Mouse (Mus musculus): ENCODE results near the gene Muc20. TPM values are rescaled to one million over a fixed set of nuclear protein-coding genes. Genes with fewer than 3 reads are reported as not detected.

The Muc20 gene
- polyA plus RNA-seq, 1 experiment from 2014 or later, result not detected

DNA sequence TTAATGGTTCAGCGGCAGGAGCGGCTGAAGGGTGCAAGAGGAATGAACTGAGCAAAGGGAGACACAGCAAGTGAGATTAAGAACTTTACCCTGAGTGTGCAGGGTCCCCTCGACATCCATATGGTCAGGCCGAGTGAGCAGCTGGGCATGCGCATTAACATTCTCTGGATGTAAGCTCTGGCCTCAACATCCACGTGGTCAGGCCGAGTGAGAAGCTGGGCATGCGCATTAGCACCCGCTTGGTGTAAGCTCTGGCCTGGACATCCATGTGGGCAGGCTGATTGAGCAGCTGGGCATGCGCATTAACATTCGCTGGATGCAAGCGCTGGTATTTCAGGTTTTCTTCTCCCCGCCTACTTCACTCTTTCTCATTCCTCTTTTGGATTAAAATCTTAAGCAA lies 12.4 kb downstream of the Muc20 start:
- H3K4me2 ChIP-seq (replicated peaks), result no peak overlapping the region
- ATAC-seq (ENCODE audit: low FRiP score, low read depth), result no peak
- no peak overlapping the region for H3K27ac ChIP-seq
- peaks cover 8% of the 10 kb centered on the region for H3K9me3 ChIP-seq
- no peaks in the 10 kb centered on the region for H3K27me3 ChIP-seq
- no peak overlapping the region for H3K9ac ChIP-seq
- no peaks in the 10 kb centered on the region for H3K4me1 ChIP-seq
- no peaks in the 10 kb centered on the region for H3K36me3 ChIP-seq
- WGBS, result 78% methylated on average over 13 of the region's 13 CpGs
- H3K4me3 ChIP-seq, result no peak overlapping the region

DNA sequence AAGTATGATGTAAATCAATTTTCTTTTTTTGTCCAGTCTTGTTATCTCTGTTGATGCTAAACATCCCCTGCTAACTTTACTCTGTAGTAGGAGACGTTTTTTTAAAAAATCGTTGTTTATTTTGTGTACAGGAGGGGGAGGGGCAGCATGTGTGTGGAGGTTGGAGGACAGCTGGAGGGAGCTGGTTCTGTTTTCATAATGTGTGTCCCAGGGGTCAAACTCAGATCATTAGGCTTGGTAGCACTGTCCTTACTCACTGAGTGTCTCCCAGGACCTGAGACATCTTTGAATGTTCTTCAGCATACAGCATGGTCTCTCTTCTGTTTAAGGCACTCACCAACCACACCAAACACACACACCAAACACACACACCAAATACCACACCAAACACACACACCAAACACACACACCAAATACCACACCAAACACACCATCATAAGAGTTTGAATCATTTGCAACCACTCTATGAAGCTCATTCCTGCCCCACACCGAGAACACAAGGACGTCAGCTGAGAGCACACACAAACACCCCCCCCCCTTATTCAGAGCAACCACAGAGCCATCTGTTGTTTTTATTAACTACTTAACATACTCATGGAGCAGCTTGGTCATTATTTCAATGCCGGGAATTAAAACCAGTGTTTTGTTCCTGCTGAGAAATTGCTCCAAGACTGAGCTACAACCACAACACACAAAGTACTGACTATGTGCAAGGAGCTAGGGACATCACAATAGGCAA lies 13.7 kb downstream of the Muc20 start:
- no peak overlapping the region for H3K4me3 ChIP-seq
- WGBS, result 39% methylated on average over 5 of the region's 5 CpGs
- no peaks in the 10 kb centered on the region for H3K4me1 ChIP-seq
- H3K4me2 ChIP-seq (replicated peaks), result no peak overlapping the region
- no peaks in the 10 kb centered on the region for H3K36me3 ChIP-seq
- ATAC-seq (ENCODE audit: low FRiP score, low read depth), result no peak
- peaks cover 3% of the 10 kb centered on the region; the same call in 1 of the 2 replicates for H3K9me3 ChIP-seq
- H3K27ac ChIP-seq, result no peak overlapping the region
- H3K9ac ChIP-seq, result no peak overlapping the region
- no peaks in the 10 kb centered on the region for H3K27me3 ChIP-seq

DNA sequence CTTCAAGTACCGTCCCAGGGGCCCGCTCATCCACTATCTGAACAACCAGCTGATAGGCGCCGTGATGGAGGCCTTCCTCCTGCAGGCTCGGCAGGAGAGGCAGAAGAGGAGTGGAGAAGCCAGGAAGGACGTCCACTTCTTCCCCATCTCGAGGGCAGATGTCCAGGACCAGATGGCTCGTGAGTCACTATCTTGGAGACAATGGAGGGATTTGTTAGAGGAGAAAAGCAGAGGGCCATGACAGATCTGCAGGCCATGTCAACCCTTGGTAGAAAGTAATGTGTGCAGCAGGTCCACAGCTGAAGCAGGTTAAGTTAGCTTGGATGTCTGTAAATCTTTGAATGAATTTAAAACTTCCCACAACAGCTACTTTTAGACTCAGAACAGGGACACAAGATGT lies 18.3 kb downstream of the Muc20 start:
- 71% methylated on average over 8 of the region's 8 CpGs for WGBS
- Histone ChIP-seq H3K9me3 (no peaks in the 10 kb centered on the region), H3K27me3 (peaks cover 3% of the 10 kb centered on the region; the same call in 1 of the 2 replicates), H3K4me2 (replicated peaks) (no peak overlapping the region), H3K4me3 (no peak overlapping the region), H3K4me1 (no peaks in the 10 kb centered on the region), H3K9ac (no peak overlapping the region), H3K36me3 (no peaks in the 10 kb centered on the region), H3K27ac (no peak overlapping the region)
- ATAC-seq (ENCODE audit: low FRiP score, low read depth), result no peak

DNA sequence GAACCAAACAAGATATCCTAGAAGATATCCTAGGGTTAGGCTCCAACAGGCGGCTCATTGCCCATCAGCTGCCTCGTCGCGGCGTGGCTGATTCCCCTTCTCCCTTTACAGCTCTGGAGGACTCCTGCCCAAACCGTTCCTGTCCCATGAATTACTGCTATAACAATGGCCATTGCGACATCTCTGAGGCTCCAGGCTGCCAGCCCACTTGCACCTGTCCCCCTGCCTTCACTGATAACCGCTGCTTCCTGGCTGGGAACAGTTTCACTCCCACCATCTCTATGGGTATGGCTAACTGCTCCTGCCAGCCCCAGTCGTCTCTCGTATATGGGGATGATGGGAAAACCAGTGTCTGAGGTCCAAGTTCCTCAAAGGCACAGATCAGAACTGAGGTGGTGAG lies 20.6 kb downstream of the Muc20 start:
- Histone ChIP-seq H3K4me2 (replicated peaks) (no peak overlapping the region), H3K4me3 (no peak overlapping the region), H3K9ac (no peak overlapping the region), H3K4me1 (no peaks in the 10 kb centered on the region), H3K27me3 (peaks cover 3% of the 10 kb centered on the region; the same call in 1 of the 2 replicates), H3K27ac (no peak overlapping the region), H3K9me3 (no peaks in the 10 kb centered on the region), H3K36me3 (no peaks in the 10 kb centered on the region)
- ATAC-seq (ENCODE audit: low FRiP score, low read depth), result no peak
- 79% methylated on average over 10 of the region's 10 CpGs for WGBS

DNA sequence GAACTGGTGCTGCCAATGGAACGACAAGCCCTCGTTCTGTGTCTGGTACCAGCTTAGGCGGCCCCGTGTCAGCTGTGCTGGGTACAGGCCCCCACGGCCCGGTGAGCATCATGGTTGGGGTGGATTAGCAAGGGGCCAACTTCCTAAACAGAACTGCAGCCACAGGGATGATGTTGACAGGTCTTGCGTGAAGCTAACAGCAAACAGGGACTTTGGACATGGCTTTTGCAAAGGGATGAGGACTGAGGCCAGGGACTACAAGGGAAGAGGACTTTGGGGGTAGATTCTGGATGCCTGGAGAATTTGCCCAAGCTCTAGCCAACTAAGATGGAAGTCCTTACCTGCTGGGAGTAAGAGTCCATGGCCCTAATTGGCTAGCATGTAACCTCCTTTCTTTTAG lies 30.3 kb downstream of the Muc20 start:
- no peak overlapping the region for H3K27ac ChIP-seq
- no peaks in the 10 kb centered on the region for H3K36me3 ChIP-seq
- no peaks in the 10 kb centered on the region for H3K27me3 ChIP-seq
- H3K4me1 ChIP-seq, result no peaks in the 10 kb centered on the region
- ATAC-seq (ENCODE audit: low FRiP score, low read depth), result no peak
- 94% methylated on average over 7 of the region's 7 CpGs for WGBS
- H3K9ac ChIP-seq, result no peak overlapping the region
- no peak overlapping the region for H3K4me2 ChIP-seq (replicated peaks)
- H3K9me3 ChIP-seq, result no peaks in the 10 kb centered on the region
- H3K4me3 ChIP-seq, result no peak overlapping the region

DNA sequence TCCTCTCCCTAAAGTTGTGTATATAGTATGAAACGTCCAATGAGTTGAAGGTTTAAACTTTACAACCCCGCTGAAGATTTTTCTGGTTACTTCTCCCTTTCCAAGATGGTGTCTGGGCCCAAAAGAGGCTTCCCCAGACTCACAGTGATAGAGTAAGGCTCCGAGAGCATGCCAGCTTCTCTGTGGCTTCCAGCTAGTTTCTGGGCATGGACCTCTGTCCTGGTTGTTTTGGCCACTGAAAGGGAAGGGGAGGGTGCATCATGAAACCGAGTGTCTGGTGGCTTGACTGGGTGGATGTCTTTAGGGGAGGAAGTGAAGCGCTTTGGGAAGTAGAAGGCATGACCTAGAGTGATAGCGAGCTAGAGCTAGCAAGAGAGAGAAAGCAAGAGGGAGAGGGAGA lies 32.3 kb downstream of the Muc20 start:
- WGBS, result 76% methylated on average over 6 of the region's 6 CpGs
- no peak overlapping the region for H3K9ac ChIP-seq
- no peak overlapping the region for H3K27ac ChIP-seq
- H3K36me3 ChIP-seq, result no peaks in the 10 kb centered on the region
- H3K4me1 ChIP-seq, result no peaks in the 10 kb centered on the region
- no peaks in the 10 kb centered on the region for H3K9me3 ChIP-seq
- H3K27me3 ChIP-seq, result no peaks in the 10 kb centered on the region
- ATAC-seq (ENCODE audit: low FRiP score, low read depth), result no peak
- H3K4me3 ChIP-seq, result no peak overlapping the region
- H3K4me2 ChIP-seq (replicated peaks), result no peak overlapping the region

DNA sequence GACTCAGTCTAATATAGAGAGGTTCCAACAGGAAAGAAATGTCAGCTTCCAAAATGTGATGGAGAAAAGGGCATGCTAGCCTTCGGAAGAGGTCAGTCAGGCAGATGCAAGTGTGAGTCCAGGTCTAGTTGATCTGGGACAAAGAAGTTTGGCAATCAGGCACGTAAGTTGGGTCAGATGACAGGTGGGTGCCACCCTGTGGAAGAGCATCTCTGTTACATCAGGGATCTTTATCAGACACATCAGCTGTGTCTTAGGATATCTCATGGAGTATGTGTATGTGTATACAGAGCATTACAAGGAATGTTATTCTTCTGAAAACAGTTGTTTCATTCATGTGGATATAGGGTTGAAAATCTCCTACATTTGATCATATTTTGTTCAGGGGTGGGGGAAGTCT lies 32.7 kb downstream of the Muc20 start:
- Histone ChIP-seq H3K4me3 (no peak overlapping the region), H3K9ac (no peak overlapping the region), H3K4me2 (replicated peaks) (no peak overlapping the region), H3K27ac (no peak overlapping the region), H3K36me3 (no peaks in the 10 kb centered on the region), H3K4me1 (no peaks in the 10 kb centered on the region), H3K9me3 (no peaks in the 10 kb centered on the region), H3K27me3 (no peaks in the 10 kb centered on the region)
- ATAC-seq (ENCODE audit: low FRiP score, low read depth), result no peak
- WGBS, result 77% methylated on average over 2 of the region's 2 CpGs

DNA sequence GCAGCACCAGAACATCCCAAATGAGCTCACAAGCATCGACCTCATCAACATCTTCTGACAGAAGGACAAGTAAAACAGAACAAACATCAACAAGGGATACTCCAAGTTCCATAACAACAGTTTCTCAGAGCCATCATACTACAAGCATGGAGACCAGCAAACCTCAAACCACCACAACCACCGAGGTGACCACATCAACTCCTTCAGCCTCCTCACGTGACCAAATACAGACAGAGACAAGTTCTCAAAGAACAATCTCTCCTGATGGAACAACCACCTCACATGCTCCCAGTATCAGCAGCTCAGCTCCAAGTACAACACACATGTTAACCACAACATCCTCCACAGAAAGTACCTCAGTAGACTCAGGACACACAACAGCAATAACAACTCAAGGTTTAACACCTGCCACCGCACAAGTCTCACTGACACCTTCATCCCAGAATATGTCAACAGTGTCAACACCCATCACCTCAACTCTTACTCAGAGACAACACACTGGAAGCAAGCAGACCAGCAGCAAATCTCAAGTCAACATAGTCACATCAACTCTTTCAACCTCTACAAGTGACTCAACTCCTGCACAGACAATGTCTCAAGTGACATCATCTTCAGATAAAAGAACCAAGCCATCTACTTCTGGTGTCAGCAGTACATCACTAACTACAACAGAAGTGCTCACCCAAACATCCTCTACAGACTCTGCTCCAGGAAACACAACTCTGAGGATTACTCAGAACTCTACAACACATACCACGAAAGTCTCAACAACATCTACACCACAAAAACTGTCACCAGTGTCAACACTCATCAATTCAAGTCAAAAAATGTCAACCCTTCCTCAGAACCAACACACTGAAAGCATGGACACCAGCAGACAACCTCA lies 46.8 kb downstream of the Muc20 start:
- Histone ChIP-seq H3K4me2 (replicated peaks) (no peak overlapping the region), H3K4me3 (no peak overlapping the region), H3K9me3 (no peaks in the 10 kb centered on the region), H3K27me3 (no peaks in the 10 kb centered on the region), H3K4me1 (no peaks in the 10 kb centered on the region), H3K27ac (no peak overlapping the region), H3K36me3 (no peaks in the 10 kb centered on the region), H3K9ac (no peak overlapping the region)
- ATAC-seq (ENCODE audit: low FRiP score, low read depth), result no peak
- WGBS, result 89% methylated on average over 5 of the region's 5 CpGs

DNA sequence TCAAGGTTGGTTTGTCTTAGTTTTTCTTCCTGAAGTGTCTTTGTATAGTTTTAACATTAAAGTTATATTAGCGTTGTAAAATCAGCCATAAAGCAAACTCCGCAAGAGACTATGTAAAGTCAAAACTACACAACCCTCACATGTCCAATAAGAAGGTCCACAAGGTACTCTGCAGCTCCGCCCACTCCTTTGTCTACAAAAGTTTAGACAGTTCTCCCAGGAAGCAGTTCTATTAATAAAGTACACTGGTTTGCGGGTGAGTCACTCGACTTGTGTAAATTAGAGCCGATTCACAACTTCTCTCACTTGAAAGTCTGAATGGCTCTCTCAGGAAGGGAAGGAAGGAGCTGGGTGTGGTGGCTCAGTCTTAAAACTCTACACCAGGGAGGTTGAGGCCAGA lies 51.4 kb downstream of the Muc20 start:
- no peaks in the 10 kb centered on the region for H3K36me3 ChIP-seq
- no peaks in the 10 kb centered on the region for H3K27me3 ChIP-seq
- no peak overlapping the region for H3K9ac ChIP-seq
- WGBS, result 60% methylated on average over 6 of the region's 6 CpGs
- H3K27ac ChIP-seq, result no peak overlapping the region
- H3K4me1 ChIP-seq, result no peaks in the 10 kb centered on the region
- H3K9me3 ChIP-seq, result no peaks in the 10 kb centered on the region
- H3K4me2 ChIP-seq (replicated peaks), result no peak overlapping the region
- H3K4me3 ChIP-seq, result no peak overlapping the region
- ATAC-seq (ENCODE audit: low FRiP score, low read depth), result no peak

DNA sequence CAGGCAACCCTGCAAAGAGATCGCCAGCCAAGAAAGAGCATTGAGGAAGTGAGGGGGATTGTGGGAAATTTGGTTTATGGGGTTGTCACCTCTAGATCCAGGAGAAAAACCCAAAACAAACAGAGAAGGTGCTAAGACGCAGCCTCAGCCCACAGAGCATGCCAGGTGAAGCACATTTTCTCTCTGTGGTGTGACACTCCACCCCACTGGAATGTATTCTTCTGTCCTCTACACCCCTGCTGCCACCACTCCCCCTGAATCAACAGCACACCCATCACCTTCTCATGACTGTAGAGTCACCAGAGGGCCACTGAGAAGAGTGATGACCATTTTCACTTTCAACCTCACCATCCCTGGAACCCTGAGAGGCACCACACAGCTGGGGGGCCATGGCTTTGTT lies 54.5 kb downstream of the Muc20 start:
- no peak overlapping the region for H3K27ac ChIP-seq
- 80% methylated on average over 2 of the region's 2 CpGs for WGBS
- no peaks in the 10 kb centered on the region for H3K27me3 ChIP-seq
- H3K9me3 ChIP-seq, result no peaks in the 10 kb centered on the region
- H3K4me3 ChIP-seq, result no peak overlapping the region
- H3K4me1 ChIP-seq, result no peaks in the 10 kb centered on the region
- H3K9ac ChIP-seq, result no peak overlapping the region
- H3K36me3 ChIP-seq, result no peaks in the 10 kb centered on the region
- no peak for ATAC-seq (ENCODE audit: low FRiP score, low read depth)
- no peak overlapping the region for H3K4me2 ChIP-seq (replicated peaks)

DNA sequence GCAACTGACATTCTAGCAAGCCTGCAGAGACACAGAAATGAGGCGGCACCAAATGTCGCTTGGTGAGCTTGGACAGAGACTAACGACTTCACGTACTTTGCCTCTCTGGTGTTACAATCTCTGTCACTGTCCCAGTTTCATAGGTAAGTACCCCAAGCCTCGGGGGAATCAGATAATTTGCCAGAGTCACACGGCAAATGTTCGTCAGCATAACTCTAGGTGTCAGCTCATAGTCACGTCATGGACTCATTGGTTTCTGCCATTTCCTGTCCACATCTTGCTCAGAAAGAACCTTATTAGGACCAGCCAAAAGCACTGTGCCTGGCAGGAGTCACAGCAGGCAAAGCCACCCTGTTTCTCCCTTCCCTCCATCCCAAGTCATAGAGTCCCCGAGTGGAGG lies 55.9 kb downstream of the Muc20 start:
- Histone ChIP-seq H3K27me3 (0 out of 2 replicates have a peak, but pooled peaks cover 4% of the 10 kb centered on the region), H3K4me3 (no peak overlapping the region), H3K27ac (no peak overlapping the region), H3K4me2 (replicated peaks) (no peak overlapping the region), H3K9ac (no peak overlapping the region), H3K9me3 (no peaks in the 10 kb centered on the region), H3K36me3 (no peaks in the 10 kb centered on the region), H3K4me1 (no peaks in the 10 kb centered on the region)
- ATAC-seq (ENCODE audit: low FRiP score, low read depth), result no peak
- 71% methylated on average over 9 of the region's 9 CpGs for WGBS

DNA sequence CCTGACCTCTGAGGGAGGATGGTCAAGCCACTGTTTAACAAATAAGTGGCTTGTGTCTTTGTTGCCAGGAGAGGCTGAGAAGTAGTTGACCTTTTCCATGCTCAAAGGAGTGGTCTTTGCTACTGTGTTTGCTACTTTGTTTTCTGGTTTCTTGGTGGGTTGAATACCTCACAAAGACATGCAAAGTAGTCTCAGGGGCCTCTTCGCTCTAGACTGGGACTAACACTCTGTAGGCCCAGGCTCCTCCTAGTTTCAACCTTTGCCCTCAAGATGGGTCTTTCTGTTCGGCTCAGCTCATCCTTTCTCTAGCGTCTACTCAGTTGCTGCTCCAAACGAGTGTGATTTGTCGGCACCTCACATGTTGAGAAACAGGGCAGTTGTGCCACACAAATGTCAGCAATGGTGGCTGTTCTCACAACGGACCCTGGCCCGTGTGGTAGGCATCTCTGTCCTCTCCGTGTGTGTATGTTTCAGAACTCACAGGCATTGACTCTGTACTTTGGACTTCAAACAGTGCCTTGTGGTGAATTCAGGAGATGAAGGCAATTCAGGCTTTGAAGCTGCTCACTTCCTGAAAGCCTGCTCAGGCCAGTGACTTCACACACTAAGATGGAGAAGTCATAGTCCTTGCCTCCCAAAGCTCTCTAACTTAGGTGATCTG lies 57.1 kb downstream of the Muc20 start:
- ATAC-seq (ENCODE audit: low FRiP score, low read depth), result no peak

More for the DNA sequence above, 57.1 kb downstream of the Muc20 start:
- no peaks in the 10 kb centered on the region for H3K9me3 ChIP-seq
- no peaks in the 10 kb centered on the region for H3K36me3 ChIP-seq
- no peaks in the 10 kb centered on the region for H3K4me1 ChIP-seq
- no peak overlapping the region for H3K27ac ChIP-seq
- no peak overlapping the region for H3K4me3 ChIP-seq
- H3K27me3 ChIP-seq, result peaks cover 7% of the 10 kb centered on the region; the same call in 1 of the 2 replicates
- 88% methylated on average over 8 of the region's 8 CpGs for WGBS
- no peak overlapping the region for H3K4me2 ChIP-seq (replicated peaks)
- H3K9ac ChIP-seq, result no peak overlapping the region
